Mouse (Mus musculus): ENCODE results near the gene Cdca5.

GRCm38 (mm10) chr19:6136397-6136796 is 51.6 kb downstream of the Cdca5 start:
- TF ChIP-seq CTCF (IDR thresholded peaks at IDR 0.05; ENCODE audit: borderline replicate concordance, insufficient read depth, low read depth, low read length) (no peak), POLR2A (IDR thresholded peaks at IDR 0.05; ENCODE audit: borderline replicate concordance, insufficient read depth, low read length) (no peak)
